Mouse (Mus musculus) common myeloid progenitor, adult 5-6 weeks (primary cell): ENCODE measurements around the gene Sptlc2. TPM values are rescaled to one million over a fixed set of nuclear protein-coding genes. Genes with fewer than 3 reads are reported as not detected.
A peak's percentile ranks its signal among the peaks of the same experiment; 100 is the strongest.

ENCODE experiments used
- ATAC-seq: replicated peaks from 2 replicates; pipeline ENCODE4 v1.8.0; 2016; ENCODE audit warnings: low read depth, mild to moderate bottlenecking, moderate TSS enrichment, inconsistent platforms; ENCODE audit not compliant: poor library complexity, severe bottlenecking
- total RNA-seq: library from RNA; stranded (forward); fragments of 200-1000, 187-1606 nt; gene quantifications from 2 replicates; pipeline ENCODE4 v1.2.3, GENCODE M21; 2017

Gene Sptlc2
- total RNA-seq, 1 experiment from 2014 or later: 79.8 TPM

GRCm38 (mm10) chr12:87397811-87398417 lies 9.8 kb upstream of the Sptlc2 start:
- ATAC-seq: no peak

- ATAC-seq: no peak
Observed at GRCm38 (mm10) chr12:87397126-87397525, 9.0 kb upstream of the Sptlc2 start.

- no peak for ATAC-seq
Observed at GRCm38 (mm10) chr12:87394316-87394715, 6.2 kb upstream of the Sptlc2 start.

GRCm38 (mm10) chr12:87393447-87394145 lies 5.4 kb upstream of the Sptlc2 start:
- ATAC-seq: peak; percentile 70

- ATAC-seq: no peak
Observed at GRCm38 (mm10) chr12:87391355-87391754, 3.2 kb upstream of the Sptlc2 start.

- ATAC-seq: no peak
Observed at GRCm38 (mm10) chr12:87389231-87389630, 1.1 kb upstream of the Sptlc2 start.

- ATAC-seq: 0 out of 2 replicates have a peak, but pooled peaks have one; percentile 12
Observed at GRCm38 (mm10) chr12:87387171-87388121, 709 bp downstream of the Sptlc2 start.

- no peak for ATAC-seq
Observed at GRCm38 (mm10) chr12:87385051-87385450, 3.1 kb downstream of the Sptlc2 start.

- ATAC-seq: no peak
Observed at GRCm38 (mm10) chr12:87381380-87381682, 6.8 kb downstream of the Sptlc2 start.

- peak; percentile 46 for ATAC-seq
Observed at GRCm38 (mm10) chr12:87380586-87381379, 7.4 kb downstream of the Sptlc2 start.

GRCm38 (mm10) chr12:87379496-87379895 lies 8.7 kb downstream of the Sptlc2 start:
- no peak for ATAC-seq

- no peak for ATAC-seq
Observed at GRCm38 (mm10) chr12:87374159-87374558, 14.0 kb downstream of the Sptlc2 start.

GRCm38 (mm10) chr12:87369319-87369718 lies 18.8 kb downstream of the Sptlc2 start:
- ATAC-seq: no peak

- no peak for ATAC-seq
Observed at GRCm38 (mm10) chr12:87368092-87368491, 20.1 kb downstream of the Sptlc2 start.

GRCm38 (mm10) chr12:87365676-87366075 lies 22.5 kb downstream of the Sptlc2 start:
- ATAC-seq: no peak

GRCm38 (mm10) chr12:87362111-87362510 lies 26.0 kb downstream of the Sptlc2 start:
- ATAC-seq: no peak

GRCm38 (mm10) chr12:87348029-87348428 lies 40.1 kb downstream of the Sptlc2 start:
- ATAC-seq: no peak

GRCm38 (mm10) chr12:87347511-87347910 lies 40.6 kb downstream of the Sptlc2 start:
- no peak for ATAC-seq

- ATAC-seq: no peak
Observed at GRCm38 (mm10) chr12:87343084-87343605, 45.0 kb downstream of the Sptlc2 start.

- no peak for ATAC-seq
Observed at GRCm38 (mm10) chr12:87338082-87338481, 50.1 kb downstream of the Sptlc2 start.
